Mouse (Mus musculus): ENCODE results near the gene Slc24a5.
"Not testable (repeated sequence)": the region's sequence is repeated elsewhere in the genome, so short reads cannot be mapped to it uniquely, and the experiment has no call there.

Slc24a5 gene

DNA sequence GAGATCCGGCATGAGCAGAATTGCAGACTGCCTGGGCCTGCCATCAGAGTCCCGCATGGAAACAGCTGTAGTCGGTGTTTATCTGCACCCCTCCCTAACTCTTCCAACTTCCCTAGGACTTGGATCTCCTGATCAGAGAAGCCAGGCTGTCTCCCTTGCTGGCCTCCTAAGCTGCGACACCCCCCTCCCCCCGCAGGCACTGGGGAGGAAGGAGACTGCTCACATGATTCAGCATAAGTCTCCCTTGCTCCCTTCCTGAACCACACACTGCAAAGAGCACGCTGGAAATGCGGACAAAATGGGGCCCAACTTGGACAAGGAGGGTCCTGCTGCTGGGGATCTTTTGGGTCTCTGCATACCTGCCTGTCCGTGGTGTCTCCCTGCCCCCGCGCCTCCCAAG, at the start of gene Slc24a5:
Slc24a5 (plus strand) TSS at position 231 of the 400 bp plus-strand sequence.
- no peak for DNase-seq

DNA sequence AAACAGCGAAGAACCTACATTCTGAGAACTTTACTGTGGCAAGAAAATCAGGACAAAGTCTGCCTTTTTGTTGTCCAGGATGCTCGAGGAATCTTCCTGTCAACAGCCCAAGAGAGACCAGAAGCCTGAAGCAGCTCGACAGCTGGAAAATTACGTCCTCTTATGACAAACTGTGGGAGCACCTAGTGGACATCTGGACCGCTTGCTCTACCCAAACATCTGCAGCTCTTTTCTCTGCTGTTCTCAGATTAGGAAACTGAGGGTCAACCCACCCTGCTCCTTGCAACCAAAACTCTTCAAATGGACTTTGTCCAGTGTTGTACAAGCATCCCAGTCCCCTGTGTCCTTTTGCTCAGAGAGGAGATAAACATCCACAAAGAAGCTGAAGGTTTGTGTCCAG, 43.5 kb upstream of the Slc24a5 start:
- DNase-seq, result no peak

DNA sequence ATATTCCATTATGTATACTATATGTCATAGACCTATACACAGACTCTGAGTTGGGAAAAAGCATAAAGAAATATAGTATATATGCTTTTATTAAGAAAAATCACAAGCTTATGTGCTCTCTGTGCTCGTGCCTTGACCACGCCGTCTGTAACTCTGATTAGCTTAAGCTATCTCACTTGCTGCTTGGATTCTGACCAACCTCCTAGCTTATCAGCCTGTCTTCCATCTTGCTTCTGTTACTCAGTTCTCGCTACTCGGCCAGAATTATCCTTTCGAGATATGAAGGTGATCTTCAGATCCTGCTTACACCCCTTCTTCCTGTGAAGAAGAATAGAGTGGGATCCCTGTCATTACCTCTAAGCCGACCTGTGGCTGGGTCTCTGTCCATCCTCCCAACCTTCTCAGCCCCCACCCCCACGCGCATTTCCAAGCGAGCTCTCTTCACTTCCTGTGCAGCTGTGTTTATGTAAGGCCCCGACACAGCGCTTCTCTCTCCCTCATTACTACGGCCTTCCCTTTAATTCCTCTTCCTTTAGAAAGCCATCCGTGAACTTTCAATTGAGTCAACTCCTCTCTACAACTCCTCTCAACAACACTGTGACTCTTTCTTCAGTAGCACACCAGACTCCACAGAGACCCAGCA, 41.4 kb upstream of the Slc24a5 start:
- DNase-seq, result no peak

DNA sequence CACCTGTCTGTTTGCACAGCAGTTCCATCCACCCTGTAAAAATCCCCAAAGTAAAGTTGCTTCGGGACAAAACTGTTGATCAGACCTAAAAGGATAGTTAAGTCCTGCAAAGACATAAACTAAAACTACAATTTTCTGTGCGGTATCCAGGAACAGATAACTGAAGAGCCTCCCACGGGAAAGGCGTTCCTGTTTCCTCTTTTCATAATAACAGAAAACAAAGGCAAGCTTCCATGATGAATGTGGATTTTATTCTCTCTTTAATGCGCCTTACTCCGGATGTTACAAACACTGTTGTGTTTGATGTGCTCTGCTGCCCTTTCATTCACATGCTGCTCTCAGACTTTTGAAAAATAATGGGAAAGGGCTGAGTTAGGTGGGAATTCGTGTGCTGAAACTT, 37.3 kb upstream of the Slc24a5 start:
- no peak for DNase-seq

DNA sequence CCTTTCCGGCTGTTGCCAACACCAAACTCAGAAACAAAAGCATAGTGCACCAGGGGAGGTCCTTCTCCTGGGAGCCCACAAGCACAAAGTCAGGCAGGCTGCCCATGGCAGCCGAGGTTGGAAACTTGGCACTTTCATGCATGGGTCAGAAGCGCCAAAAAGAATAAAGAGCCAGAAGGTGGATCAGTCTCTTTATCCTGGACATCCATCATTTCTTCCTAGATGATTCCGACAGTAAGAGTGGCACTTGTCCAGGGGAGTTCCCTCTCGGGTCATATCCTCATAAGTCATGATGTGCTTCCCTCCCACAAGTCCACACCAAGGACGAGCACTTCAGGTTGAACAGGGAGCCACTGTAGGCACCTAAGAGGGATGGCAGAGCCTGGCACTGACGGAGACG, 36.8 kb upstream of the Slc24a5 start:
- no peak for DNase-seq

DNA sequence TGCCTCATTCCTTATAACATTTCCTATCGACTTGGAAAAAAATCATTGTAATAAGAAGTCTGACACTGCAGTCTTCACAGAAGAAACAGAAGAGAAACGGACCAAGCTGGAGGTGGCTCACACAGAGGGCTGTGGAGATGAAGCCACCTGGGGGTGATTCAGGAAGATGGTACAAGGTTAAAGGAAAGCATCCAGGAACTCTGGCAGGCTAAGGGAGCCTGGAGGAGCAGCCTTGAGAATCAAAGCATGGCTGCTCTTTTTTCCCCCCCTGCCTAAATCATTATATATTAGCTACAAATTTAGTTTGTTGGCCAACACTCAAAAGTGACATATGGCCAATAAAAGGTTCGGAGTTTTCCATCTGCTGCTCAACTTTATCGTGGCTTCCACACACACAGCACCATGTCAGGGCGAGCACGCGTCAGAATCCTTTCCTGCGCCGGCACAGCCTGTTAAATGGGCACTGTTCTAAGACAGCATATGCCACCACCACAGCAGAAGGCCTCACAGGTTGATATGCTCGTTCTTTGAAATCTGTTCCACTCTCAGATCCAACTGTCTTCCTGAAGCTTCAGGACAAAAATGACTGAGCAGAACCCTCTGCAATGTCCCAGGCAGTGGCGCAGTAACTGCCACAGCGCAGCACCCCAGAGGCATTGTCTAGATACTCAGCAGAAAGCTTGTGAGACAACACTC, 36.2 kb upstream of the Slc24a5 start:
- peak; percentile 86 for DNase-seq

DNA sequence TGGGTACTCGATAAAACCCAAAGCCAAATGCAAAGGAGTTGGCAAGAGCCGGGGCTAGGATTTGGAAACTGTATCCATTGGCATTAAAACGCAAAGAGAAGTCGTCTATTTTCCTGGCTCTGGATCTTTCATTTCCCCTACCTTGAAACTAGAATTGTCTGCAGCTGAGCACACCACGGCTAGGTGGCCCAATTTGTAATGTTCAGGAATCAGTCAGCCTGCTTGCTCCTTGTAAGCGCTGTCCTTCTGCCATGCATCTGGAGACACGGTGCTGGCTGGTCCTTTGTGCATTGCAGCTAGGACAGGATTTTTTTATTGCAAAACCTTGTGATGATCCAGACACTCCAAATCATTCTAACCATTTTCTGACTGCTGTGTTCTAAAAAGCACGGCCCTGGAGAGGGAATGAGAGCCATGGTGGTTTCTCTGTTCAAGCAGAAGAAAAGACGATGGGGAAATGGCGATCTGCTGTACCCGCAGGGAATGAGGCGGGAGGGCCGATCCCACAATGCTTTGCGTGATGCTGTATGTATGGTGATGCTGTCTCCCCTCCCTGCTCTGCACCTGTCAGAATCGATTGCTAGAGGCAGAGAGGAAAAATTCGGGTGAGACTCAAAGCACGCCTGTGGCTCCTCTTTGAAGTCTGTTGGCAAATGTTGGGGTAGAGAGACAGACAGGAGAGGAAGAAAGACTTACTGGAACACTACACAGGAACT, 35.5 kb upstream of the Slc24a5 start:
- peak; percentile 19 for DNase-seq

DNA sequence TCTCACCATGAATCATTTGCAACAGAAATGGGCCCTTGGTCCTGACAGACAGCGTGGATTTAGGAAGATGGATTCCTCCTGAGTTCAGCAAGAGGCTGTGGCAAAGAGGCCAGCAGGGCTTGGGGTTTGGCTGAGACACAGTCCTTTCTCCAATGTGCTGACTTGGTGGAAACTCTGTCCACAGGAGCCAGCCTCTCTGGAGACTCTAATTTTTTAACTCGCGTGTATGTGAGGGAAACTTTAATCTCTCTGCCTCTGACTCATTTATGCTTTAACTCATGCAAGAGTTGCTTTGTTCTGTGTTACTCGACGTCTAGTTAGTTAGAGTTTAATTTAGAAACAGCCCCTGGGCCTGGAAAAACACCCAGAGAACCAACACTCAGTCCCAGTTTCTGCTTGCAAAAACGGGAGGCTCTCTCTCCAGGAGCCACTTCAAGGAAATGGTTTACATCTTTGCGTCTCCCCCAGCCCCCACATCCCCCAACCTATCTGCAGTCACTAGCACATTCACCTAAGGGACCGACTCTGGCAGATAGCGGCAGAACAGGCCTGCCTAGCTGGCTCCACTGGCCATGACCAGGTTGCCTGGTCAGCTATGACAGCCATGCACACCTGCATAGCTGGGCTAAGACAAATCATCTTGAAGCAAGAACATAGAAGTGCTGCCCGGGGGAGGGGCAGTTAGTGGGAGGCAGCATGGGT, 34.7 kb upstream of the Slc24a5 start:
- DNase-seq, result no peak

DNA sequence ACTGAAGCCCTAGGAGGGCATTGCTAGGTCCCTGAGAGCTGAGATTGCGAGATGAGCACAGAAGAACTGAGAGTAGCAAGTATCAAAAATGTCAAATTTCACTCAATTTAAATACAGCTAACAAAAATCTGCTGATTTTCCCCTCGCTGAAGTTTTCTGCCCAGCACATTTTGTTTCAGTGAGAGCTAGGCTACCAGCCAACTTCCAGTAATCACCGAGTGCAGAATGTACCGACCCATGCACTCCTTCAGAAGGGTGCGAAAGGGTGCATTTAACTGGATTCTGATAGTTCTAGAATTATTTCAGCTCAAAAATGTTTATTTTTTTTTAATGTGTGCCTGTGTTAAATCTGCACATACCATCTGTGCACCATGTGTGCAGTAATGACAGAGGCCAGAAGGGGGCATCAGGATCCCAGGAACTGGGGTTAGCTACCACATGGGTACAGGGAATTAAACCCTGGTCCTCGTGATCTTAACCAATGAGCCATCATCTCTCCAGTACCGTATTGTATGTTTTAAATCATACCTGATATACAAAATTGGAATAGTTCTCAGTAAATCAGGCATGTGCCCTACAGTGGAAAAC, 12.5 kb upstream of the Slc24a5 start:
- peak; percentile 28 for DNase-seq

DNA sequence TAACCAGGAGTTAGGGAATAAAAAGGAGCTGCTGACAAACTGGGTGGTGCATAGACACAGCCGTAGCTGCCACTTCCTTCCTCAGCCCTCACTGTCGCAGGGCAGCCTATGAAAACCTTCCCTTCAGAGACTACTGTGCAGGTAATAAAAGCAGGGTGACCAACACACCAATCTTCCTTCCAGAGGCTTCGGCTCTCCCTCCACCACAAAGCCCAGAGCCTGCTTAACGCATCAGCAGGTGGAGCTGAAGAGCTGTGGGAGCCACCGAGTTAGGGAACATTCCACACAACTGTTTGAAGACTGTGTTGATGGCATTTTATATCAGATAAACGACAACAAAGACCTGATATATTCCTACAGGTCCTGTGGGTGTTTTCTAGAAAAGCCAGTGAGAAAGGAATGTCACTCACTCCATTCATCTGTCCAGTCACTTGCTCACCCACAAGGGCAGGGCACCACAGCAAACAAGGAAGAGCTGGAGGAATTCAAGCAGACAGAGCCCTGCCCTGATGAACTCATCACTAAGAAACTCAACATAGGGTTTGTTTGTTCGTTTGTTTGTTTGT, 10.6 kb upstream of the Slc24a5 start:
- DNase-seq, result peak; percentile 24

DNA sequence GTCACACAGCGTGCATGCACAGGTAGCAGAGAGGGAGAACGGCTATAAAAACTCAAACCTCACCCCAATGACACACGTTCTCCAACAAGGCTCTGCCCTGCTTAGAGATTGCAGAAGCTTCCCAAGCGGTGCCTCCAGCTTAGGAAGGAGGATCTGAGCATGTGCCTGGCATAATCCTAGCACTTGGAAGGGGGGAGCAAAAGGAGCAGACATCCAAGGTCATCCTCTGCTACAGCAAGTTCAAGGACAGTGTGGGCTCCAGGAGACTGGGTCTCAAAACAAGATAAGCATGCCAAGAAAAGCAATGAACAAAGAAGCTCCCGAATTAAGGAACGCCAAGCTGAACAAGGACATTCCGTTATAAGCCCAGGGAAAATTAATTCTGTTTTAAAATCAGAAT, 6.5 kb upstream of the Slc24a5 start:
- no peak for DNase-seq

DNA sequence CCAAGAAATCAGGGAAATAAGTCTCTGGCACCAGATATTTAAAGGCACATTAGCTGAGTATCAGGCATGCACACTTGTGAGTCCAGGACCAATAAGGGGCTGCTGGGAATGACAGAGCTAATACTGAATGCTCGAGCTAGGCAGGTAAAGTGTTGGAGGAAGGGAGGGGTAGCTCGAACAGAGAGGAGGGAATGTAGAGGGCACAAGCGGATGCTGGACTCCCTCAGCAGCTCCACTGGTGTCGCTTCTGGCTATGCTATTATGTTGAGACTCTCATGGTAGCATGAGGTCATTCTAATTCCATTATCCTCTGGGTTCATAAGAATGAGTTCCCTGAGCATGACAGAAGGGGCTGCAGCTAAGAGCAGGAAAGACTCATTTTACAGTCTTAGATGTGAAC, 5.0 kb upstream of the Slc24a5 start:
- DNase-seq, result no peak

DNA sequence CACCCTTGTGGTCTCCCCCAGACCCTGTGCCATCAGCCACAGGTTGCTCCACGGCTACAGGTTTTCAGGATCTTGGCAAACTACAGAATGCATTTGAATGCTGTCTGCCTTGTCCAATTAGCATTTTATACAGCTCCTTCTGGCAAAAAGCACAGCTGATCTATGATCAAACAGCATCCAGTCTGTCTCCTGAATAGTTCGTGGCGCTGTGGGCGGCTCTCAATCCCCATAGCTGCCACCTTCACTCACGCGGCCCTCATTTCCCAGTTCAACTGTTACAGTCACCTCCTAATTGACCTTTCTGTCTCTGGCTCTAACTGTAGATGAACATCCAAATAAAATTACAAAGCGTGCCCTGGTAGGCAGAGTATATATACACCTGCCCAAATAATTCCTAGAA, 551 bp upstream of the Slc24a5 start:
- DNase-seq, result peak; percentile 12

DNA sequence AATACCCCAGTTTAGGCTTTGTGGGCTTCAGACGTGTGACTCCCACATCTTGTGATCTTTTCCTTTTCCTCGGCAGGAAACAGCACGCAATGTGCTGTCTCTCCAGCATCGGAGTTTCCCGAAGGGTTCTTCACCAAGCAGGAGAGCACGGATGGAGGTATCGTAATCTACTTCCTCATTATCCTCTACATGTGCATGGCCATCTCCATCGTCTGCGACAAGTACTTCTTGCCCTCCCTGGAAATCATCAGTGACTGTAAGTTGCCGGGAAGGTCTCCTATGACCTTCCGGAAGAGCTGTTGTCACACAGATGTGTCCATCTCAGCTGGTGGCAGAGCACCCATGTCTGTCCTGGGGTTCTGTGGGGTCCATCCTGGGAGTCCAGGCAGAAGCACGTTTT, 772 bp downstream of the Slc24a5 start:
- no peak for DNase-seq

DNA sequence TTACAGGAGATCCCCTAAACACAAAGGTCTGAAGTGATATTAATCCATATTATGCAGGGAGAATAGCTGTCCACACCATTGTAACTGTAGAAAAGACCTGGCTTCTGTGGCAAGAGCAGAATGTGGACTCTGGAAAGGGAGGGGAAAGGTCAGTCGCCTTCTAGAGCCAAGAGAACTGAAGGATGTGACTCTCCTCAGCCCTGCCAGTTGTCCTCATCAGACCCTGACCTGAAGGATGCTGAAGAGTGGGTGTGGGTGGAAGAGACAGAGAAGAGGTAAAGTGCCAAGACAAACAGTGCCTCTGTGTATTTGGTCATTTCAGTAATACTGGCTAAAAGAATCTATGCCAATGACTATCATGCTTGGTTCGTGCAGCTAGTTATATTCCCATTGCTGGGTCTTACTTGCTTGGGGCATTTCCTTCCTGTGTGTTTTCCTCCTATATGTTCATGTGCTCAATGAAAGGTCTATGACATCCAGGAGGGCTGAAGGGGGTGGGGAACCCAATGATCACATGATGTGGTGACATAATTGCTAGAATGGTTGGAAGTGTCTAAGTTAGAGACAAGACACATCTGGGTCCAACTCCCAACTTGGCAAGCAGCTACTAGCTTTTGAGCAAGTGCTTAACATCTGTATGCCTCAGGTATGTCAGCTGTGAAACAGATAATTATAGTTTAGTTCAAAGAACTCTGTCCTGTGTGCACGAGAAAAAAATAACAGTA, 5.3 kb downstream of the Slc24a5 start:
- no peak for DNase-seq

DNA sequence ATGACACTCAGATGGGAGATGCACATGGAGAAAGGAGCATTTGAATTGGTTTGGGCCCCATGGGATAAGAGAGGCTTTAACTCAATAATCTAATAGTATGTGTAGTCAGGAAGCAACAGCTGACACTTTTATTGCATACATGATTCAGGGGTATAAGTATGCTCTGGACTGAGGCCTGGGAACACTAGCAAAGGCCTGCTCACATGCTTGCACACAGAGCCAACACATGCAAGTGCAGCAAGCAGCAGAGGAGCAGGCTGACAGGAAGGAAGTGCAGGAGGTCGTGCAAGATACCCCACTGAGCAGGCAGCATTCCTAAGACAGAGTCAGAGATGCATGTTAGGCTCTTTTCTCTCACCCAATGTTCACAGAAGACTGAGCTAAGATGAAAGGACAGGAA, 16.0 kb downstream of the Slc24a5 start:
- DNase-seq, result no peak

DNA sequence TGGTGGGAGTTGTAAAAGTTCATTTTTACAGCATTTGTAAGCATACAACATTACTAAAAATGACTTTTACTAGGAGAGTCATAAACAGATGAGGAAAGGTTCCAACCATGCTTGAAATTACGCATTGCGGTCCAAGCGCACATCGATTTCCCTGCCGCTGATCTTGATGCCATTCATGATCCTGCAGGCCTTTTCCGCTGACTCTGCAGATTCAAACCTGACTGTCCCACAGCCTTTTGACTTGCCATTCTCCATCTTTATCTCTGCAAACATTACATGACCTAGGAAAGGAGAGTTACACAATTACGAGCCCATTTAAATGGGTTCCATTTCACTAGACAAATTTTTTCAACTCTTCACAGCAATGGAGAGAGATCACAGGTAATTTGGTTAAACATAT, 20.8 kb downstream of the Slc24a5 start:
- DNase-seq, result no peak

DNA sequence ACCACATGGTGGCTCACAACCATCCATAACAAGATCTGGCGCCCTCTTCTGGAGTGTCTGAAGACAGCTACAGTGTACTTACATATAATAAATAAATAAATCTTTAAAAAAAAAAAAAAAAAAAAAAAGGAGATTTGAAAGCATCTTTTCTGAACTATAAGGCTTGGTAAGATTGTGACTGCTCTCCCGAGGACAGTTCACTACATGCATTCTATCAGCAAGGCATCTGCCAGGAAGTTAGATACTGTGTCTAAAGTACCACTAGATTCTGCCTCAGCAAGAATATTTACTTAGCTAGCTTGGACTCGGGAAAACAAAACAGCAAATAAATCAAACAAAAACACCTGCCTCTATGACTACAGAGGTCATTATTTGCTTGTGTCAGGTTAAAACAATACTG, 24.2 kb downstream of the Slc24a5 start:
- DNase-seq, result not testable (repeated sequence)

DNA sequence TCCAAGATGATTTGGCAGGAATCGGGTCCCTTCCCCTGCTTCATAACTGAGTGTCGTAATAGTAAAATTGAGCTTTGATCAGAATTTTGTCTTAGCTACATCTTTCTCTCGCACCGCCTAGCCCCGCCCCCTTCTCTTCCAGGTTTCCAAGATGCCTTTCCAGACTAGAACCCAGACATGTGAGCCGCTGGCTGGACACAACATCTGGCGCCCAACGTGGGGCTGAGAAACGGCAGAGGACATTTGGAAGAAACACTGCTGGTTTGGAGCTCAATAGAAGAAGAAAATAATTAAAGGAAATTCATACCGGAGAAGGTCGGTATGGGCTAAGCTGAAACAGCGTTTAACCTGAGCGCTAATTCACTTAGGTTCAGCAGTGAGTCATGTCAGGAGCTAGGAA, 36.6 kb downstream of the Slc24a5 start:
- not testable (repeated sequence) for DNase-seq

DNA sequence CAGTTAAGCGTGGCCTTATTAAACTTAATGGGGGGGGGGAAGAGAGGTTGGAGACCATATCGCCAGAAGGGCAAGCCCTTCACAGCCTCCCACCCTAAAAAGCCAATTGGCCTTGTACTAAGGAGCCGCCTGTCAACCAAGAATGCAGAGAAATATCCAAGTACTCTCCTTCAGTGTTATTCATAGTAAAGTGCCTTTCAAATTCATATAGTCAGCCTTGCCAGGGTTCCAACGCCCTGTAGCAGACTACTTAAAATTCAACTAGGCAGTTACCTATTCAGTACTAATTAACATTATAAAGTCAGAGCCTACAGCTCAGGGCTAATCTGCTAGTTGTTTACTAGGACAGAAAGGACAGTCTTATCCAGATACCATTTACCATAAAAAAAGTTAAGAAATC, 38.6 kb downstream of the Slc24a5 start:
- not testable (repeated sequence) for DNase-seq

DNA sequence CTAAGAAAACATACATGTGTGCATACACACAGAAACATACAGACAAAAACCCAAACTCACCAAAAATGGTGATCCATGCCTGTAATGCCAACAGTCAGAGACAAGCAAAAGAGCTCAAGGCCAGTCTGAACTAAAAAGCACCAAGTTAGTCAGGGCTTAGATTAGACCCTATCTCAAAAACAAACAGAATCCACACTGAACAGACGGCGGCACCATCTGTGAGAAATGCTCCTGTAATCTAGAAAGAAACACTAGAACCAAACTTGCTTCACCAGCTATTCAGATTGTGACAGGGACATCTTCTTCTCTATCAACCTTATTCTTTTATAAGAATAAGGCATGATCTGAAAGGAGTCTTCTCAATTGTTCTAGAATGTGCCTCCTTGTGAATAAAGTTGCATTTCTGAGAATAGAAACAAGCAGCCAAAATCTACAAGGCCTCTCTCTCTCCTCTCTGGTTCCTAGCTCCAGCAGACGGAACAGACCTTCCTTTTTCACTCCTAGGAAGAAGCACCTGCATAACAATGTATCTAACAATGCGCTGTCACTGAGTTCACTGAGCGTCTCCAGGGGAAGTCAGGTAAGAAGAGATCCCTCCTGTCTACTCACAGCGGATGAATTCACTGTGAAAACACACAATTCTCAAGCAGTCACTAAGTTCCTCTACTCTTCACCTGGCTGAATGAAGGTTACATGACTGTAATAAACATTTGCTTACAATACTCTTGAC, 51.6 kb downstream of the Slc24a5 start:
- peak; percentile 66 for DNase-seq

DNA sequence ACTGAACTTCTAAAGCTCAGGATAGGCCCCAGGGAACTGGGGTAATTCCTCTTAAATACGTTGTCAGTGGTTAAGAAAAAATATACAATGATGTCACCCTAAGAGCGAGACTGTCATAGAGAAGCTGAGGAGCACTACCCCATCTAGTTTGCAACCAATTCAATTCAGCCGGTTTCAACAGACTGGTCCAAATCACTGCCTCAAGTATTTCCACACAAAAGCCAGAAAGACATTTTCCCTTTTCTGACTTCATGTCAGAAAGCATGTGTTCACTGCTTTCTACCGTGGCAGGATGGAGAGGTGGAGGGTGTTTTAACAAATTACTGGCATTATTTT, 54.3 kb downstream of the Slc24a5 start:
- DNase-seq, result no peak
